Comparison of ENCODE assay signal across 8 mouse cellular contexts in the genomic region with DNA sequence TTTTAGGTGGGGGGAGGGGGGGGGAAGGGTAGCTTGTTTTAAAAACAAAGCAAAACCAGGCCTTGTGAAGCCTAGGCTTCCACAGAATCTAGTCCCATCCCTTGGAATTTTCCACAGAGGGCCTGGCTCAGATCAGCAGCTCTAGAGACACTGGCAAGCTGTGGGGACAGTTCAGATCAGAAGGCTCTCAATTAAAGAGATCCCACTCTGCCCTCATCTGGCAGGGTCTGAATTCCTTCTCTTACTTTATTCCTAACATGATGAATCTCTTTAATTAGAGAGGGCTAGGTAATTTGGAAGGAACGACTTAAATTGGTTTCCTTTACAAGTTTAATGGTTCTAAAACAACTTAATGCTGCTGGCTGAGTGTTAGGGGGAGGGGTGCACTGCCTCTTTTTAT.
DNase-seq lines count a peak whose midpoint lies in the region; ATAC-seq and TF ChIP-seq lines count a peak whose summit lies in the region.

No protein-coding gene starts in this region.

- H3K9ac ChIP-seq in heart, adult 2 months (ENCODE audit: low read depth, low read length) = no peak overlapping the region
- no peak overlapping the region for H3K9ac ChIP-seq in heart, embryonic 12.5 days

- H3K27me3 ChIP-seq in heart, adult 2 months (ENCODE audit: control insufficient read depth, insufficient read depth, low read length) = no peaks in the 10 kb centered on the region
- H3K27me3 ChIP-seq in heart, embryonic 12.5 days (replicated peaks) = no peaks in the 10 kb centered on the region
- no peaks in the 10 kb centered on the region for H3K27me3 ChIP-seq in thymus, adult 2 months (ENCODE audit: control insufficient read depth, insufficient read depth, low read length)

- H3K79me2 ChIP-seq in heart, adult 2 months (replicated peaks; ENCODE audit: control insufficient read depth, insufficient read depth, low read length) = no peaks in the 10 kb centered on the region

- no peak for TF ChIP-seq EP300 in heart, adult 2 months (IDR thresholded peaks at IDR 0.05; ENCODE audit: insufficient read depth, low read depth, low read length)

- peak in 1 of 2 experiments; percentile 21 for DNase-seq in heart, adult 2 months
- DNase-seq in MN1 (ENCODE audit: low spot score) = peak; percentile 10
- DNase-seq in adipocyte (ENCODE audit: low spot score) = peak; percentile 12
- DNase-seq in heart, postnatal 10 days = peak; percentile 36 to 40
- no peak for DNase-seq in thymus, adult 2 months
- DNase-seq in gastrocnemius, postnatal 36 days = no peak
- no peak for DNase-seq in spleen, postnatal 36 days (ENCODE audit: low spot score in 2 of 2)

- no peaks in the 10 kb centered on the region for H3K9me3 ChIP-seq in heart, embryonic 12.5 days (replicated peaks)

- H3K4me2 ChIP-seq in heart, embryonic 12.5 days = no peak overlapping the region

- no peak overlapping the region for H3K4me3 ChIP-seq in heart, adult 2 months
- H3K4me3 ChIP-seq in heart, embryonic 12.5 days = no peak overlapping the region
- H3K4me3 ChIP-seq in thymus, adult 2 months (ENCODE audit: control insufficient read depth, insufficient read depth, low read length) = no peak overlapping the region

- ATAC-seq in heart, embryonic 12.5 days (ENCODE audit: insufficient number of reproducible peaks, low FRiP score) = no peak

- TF ChIP-seq POLR2A in heart, adult 2 months (IDR thresholded peaks at IDR 0.05; ENCODE audit: insufficient read depth, low read depth, low read length) = no peak
- no peak for TF ChIP-seq POLR2A in thymus, adult 2 months (IDR thresholded peaks at IDR 0.05; ENCODE audit: control insufficient read depth, extremely low read depth, insufficient read depth, low read length, poor library complexity)

- intact Hi-C loops in heart, adult 2 months (cut with DNase I) = loop anchor here (10.0 kb wide), 1 partner anchor 116 kb away; no protein-coding TSS in a partner anchor
- intact Hi-C loops in heart, postnatal 10 days (cut with DNase I) = no loop called here
- intact Hi-C loops in gastrocnemius, postnatal 36 days (cut with DNase I) = loop anchor here (10.0 kb wide), 1 partner anchor 116 kb away; no protein-coding TSS in a partner anchor

- WGBS in heart, adult 2 months = 42% methylated on average over 1 of the region's 1 CpGs
- 43% methylated on average over 1 of the region's 1 CpGs for WGBS in heart, embryonic 12.5 days
- 63% methylated on average over 1 of the region's 1 CpGs for WGBS in thymus, adult 2 months

- H3K27ac ChIP-seq in heart, adult 2 months = no peak overlapping the region
- H3K27ac ChIP-seq in heart, embryonic 12.5 days (ENCODE audit: poor library complexity, severe bottlenecking) = no peak overlapping the region
- no peak overlapping the region for H3K27ac ChIP-seq in thymus, adult 2 months (ENCODE audit: control insufficient read depth, insufficient read depth, low read length)

- no peaks in the 10 kb centered on the region for H3K36me3 ChIP-seq in heart, adult 2 months (ENCODE audit: control insufficient read depth, insufficient read depth, low read length)
- no peaks in the 10 kb centered on the region for H3K36me3 ChIP-seq in heart, embryonic 12.5 days
- no peaks in the 10 kb centered on the region for H3K36me3 ChIP-seq in thymus, adult 2 months (ENCODE audit: control insufficient read depth, insufficient read depth, low read length)

- no peaks in the 10 kb centered on the region for H3K4me1 ChIP-seq in heart, adult 2 months (ENCODE audit: control insufficient read depth, insufficient read depth, low read length)
- peaks cover 18% of the 10 kb centered on the region for H3K4me1 ChIP-seq in heart, embryonic 12.5 days (replicated peaks)
- no peaks in the 10 kb centered on the region for H3K4me1 ChIP-seq in thymus, adult 2 months (replicated peaks; ENCODE audit: control insufficient read depth, insufficient read depth, low read length)

- peak; percentile 43 for TF ChIP-seq CTCF in heart, adult 2 months (IDR thresholded peaks at IDR 0.05)
- no peak for TF ChIP-seq CTCF in thymus, adult 2 months (IDR thresholded peaks at IDR 0.05; ENCODE audit: borderline replicate concordance, control insufficient read depth, extremely low read depth, insufficient read depth, low read length, poor library complexity)

Comparison
In these comparisons a context has a peak if more than half of its experiments do, and no peak if none do; other contexts are left out.
1. DNase-seq: peak in MN1 (single experiment), adipocyte (single experiment) and heart, postnatal 10 days (2 of 2); none in thymus, adult 2 months (single experiment), gastrocnemius, postnatal 36 days (0 of 2) and spleen, postnatal 36 days (0 of 2).